Mouse (Mus musculus): ENCODE results near the gene Grip1. TPM values are rescaled to one million over a fixed set of nuclear protein-coding genes. Genes with fewer than 3 reads are reported as not detected.
A peak's percentile ranks its signal among the peaks of the same experiment; 100 is the strongest.

Grip1 gene
- polyA plus RNA-seq (2015; fragmentation: Nextera tagmentation; extraction: Ambion mirVana) = 4.7 and 4.9 TPM in 2 replicates

DNA sequence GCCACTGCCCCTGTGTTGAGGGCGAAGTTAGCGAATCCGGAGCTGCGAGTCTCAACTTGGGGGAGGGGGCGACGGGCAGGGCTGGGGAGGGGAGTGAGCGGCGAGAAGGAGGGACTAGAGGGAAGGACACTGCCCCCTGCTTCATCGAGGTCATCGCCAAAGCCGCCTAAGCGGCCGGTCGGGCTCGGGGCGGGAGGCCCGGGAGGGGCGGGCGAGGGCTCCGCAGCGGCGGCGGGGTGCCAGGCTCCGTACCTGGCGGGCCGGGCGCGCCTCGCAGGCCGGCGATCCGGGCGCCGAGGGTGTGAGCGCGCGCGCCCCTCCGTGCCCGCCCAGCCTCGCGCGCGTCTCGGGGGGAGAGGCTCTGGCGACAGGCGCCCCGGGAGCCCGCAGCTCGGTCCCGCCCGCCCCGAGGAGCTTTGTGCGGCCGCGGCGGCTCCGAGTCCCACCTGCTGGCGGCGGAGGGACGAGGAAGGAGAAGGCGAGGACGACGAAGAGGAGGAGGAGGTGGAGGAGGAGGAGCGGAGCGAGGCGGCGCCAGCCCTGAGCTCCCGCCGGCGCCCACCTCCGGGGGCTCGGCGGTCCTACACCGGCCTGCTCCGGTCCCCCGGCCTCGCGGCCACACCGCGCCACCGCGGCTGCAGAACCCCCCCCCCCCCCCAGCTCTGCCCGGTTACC is at the start of gene Grip1:
Gene Grip1, plus strand, starts transcription at position 400 of the 675 bp plus-strand sequence.
- no peaks in the 10 kb centered on the region for H3K36me3 ChIP-seq
- ATAC-seq (ENCODE audit: insufficient number of reproducible peaks, insufficient read depth, low FRiP score, low TSS enrichment, low read depth) = peak; percentile 80
- peak within 1 kb of the TSS; percentile 95 for H3K4me2 ChIP-seq
- H3K4me1 ChIP-seq = peaks cover 19% of the 10 kb centered on the region
- H3K27me3 ChIP-seq = peaks cover 8% of the 10 kb centered on the region; the same call in 1 of the 2 replicates
- H3K9ac ChIP-seq = peak within 1 kb of the TSS; percentile 85
- H3K4me3 ChIP-seq = peak within 1 kb of the TSS; percentile 81
- H3K9me3 ChIP-seq = no peaks in the 10 kb centered on the region
- peak within 1 kb of the TSS; percentile 81 for H3K27ac ChIP-seq
- WGBS = under 1% methylated on average over 64 of the region's 84 CpGs

DNA sequence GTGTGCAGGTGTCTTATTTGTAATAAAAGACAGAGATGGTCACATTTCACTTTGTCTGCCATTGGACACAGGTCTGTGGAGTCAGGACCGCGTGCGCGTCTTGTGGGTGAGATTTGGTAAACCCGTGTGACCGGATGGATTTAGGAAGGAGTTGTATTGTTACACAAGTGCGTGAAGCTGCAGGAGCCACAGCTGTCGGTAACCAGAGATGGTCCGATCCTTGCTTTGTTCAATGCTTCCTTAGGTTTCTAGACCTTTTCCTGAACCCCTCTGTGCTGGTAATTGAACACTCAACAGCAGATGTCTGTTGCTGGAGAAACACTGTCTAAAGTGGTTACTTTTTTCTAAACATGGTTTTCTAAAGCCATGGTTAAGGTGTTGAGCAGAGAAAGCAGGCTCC is 48.5 kb upstream of the Grip1 start:
- ATAC-seq (ENCODE audit: insufficient number of reproducible peaks, insufficient read depth, low FRiP score, low TSS enrichment, low read depth) = peak; percentile 20; the same call in 1 of the 2 replicates
- no peaks in the 10 kb centered on the region for H3K9me3 ChIP-seq
- no peak overlapping the region for H3K27ac ChIP-seq
- no peaks in the 10 kb centered on the region for H3K27me3 ChIP-seq
- H3K36me3 ChIP-seq = no peaks in the 10 kb centered on the region
- H3K9ac ChIP-seq = no peak overlapping the region
- WGBS = 90% methylated on average over 9 of the region's 9 CpGs
- H3K4me3 ChIP-seq = no peak overlapping the region
- H3K4me2 ChIP-seq = no peak overlapping the region
- H3K4me1 ChIP-seq = no peaks in the 10 kb centered on the region

DNA sequence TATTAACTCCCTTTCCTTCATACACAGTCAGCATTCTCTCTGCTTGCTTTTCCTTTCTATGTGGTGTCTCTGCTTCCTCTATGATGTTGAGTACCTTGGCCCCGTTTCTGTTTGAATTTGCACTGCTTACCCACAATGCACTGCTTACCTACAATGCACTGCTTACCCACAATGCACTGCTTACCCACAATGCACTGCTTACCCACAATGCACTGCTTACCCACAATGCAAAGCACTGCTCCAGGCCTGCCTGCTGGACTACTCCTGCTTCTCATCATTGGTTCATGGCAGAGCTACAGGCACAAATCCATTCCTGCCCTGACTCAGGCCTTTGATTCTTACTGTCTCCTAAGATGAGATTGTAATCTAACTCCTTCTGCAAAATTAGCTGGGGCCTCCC is 48.0 kb upstream of the Grip1 start:
- H3K4me1 ChIP-seq = no peaks in the 10 kb centered on the region
- H3K9ac ChIP-seq = no peak overlapping the region
- no peak for ATAC-seq (ENCODE audit: insufficient number of reproducible peaks, insufficient read depth, low FRiP score, low TSS enrichment, low read depth)
- H3K4me3 ChIP-seq = no peak overlapping the region
- H3K4me2 ChIP-seq = no peak overlapping the region
- H3K27ac ChIP-seq = no peak overlapping the region
- H3K9me3 ChIP-seq = no peaks in the 10 kb centered on the region
- no peaks in the 10 kb centered on the region for H3K27me3 ChIP-seq
- no peaks in the 10 kb centered on the region for H3K36me3 ChIP-seq
- WGBS = 100% methylated on average over 1 of the region's 1 CpGs

DNA sequence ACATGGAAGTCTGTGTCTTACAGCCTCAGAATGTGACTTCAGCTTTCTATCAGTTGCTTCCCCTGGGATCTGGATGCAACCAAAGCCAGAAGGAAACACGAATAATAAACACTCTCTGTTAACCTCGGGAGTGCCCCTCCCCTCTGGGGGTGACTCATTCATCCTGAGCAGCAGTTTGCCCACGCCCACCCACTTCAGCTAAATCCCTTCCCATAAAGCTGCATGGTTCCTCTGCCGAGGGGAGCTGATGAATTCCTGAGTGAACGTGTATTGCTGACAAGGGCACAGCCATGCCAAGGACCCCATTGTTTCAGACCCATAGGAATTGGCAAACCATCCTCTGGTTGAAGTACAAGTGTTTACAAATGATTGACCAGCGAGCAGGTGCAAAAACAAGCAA is 45.3 kb upstream of the Grip1 start:
- Histone ChIP-seq H3K36me3 (no peaks in the 10 kb centered on the region), H3K9me3 (no peaks in the 10 kb centered on the region), H3K9ac (no peak overlapping the region), H3K27ac (no peak overlapping the region), H3K4me1 (no peaks in the 10 kb centered on the region), H3K27me3 (no peaks in the 10 kb centered on the region), H3K4me3 (no peak overlapping the region), H3K4me2 (no peak overlapping the region)
- 43% methylated on average over 6 of the region's 6 CpGs for WGBS
- no peak for ATAC-seq (ENCODE audit: insufficient number of reproducible peaks, insufficient read depth, low FRiP score, low TSS enrichment, low read depth)

DNA sequence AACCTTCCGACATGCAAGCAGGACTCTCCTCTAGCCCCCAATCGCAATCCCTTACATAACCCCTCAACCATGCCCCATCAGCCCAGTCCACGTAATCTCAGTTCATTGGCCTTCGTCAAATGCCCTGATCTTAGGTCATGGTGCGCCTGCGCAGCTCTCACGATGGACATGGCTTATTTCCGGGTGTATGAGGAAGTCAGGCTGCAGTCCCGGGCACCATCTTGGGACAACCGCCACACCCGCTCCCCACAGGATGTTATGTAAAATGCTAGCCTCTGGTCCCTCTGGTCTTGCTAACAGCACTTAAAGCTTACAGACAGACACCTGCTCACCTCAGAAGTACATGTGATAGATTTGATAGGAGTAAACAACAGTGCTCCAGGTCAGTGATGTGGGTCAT is 40.4 kb upstream of the Grip1 start:
- Histone ChIP-seq H3K4me1 (no peaks in the 10 kb centered on the region), H3K9me3 (no peaks in the 10 kb centered on the region), H3K9ac (no peak overlapping the region), H3K36me3 (no peaks in the 10 kb centered on the region), H3K27me3 (no peaks in the 10 kb centered on the region), H3K4me2 (no peak overlapping the region), H3K4me3 (no peak overlapping the region), H3K27ac (no peak overlapping the region)
- 96% methylated on average over 11 of the region's 11 CpGs for WGBS
- ATAC-seq (ENCODE audit: insufficient number of reproducible peaks, insufficient read depth, low FRiP score, low TSS enrichment, low read depth) = no peak

DNA sequence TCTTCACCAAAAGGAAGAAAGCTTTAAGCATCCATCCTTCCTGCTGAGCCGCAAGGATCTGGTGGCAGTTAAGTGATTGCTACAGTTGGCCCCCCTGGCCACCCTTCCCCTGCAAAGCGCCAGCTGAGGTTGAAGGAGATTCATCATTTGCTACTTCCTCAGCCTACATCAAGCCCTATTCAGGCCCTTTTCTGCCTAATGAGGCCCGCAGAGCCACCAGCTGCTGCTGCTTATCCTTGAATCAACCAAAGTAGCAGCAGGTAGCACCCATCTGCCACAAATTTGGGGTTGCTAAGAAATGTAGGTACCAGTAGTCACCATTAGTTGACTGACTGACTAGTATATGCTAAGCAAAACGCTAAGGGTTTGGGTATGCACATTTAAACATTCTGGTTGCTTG is 38.5 kb upstream of the Grip1 start:
- Histone ChIP-seq H3K9ac (no peak overlapping the region), H3K27me3 (no peaks in the 10 kb centered on the region), H3K9me3 (no peaks in the 10 kb centered on the region), H3K4me1 (no peaks in the 10 kb centered on the region), H3K27ac (no peak overlapping the region), H3K36me3 (no peaks in the 10 kb centered on the region), H3K4me2 (no peak overlapping the region), H3K4me3 (no peak overlapping the region)
- no peak for ATAC-seq (ENCODE audit: insufficient number of reproducible peaks, insufficient read depth, low FRiP score, low TSS enrichment, low read depth)
- 74% methylated on average over 4 of the region's 4 CpGs for WGBS

DNA sequence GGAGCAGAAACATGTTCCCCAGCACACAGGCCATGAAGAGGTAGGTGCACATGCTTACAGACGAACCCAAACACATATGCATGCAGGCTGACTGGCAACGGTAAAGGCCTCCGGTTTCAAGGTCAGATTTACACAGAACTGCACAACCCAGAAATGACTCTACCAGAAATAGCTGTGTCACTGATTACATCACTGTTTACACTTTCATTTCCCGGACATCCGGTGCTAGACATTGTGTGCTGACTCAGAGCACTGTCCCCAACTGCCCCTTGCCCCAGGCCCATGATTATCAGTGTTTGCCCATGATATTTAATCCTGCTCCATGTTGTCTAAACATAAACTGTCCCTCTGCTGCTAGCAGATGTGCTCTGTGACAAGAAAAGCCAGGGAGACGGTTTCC is 32.2 kb upstream of the Grip1 start:
- Histone ChIP-seq H3K4me2 (no peak overlapping the region), H3K27ac (no peak overlapping the region), H3K27me3 (no peaks in the 10 kb centered on the region), H3K9me3 (no peaks in the 10 kb centered on the region), H3K4me3 (no peak overlapping the region), H3K9ac (no peak overlapping the region), H3K4me1 (no peaks in the 10 kb centered on the region), H3K36me3 (no peaks in the 10 kb centered on the region)
- WGBS = 63% methylated on average over 6 of the region's 6 CpGs
- no peak for ATAC-seq (ENCODE audit: insufficient number of reproducible peaks, insufficient read depth, low FRiP score, low TSS enrichment, low read depth)

DNA sequence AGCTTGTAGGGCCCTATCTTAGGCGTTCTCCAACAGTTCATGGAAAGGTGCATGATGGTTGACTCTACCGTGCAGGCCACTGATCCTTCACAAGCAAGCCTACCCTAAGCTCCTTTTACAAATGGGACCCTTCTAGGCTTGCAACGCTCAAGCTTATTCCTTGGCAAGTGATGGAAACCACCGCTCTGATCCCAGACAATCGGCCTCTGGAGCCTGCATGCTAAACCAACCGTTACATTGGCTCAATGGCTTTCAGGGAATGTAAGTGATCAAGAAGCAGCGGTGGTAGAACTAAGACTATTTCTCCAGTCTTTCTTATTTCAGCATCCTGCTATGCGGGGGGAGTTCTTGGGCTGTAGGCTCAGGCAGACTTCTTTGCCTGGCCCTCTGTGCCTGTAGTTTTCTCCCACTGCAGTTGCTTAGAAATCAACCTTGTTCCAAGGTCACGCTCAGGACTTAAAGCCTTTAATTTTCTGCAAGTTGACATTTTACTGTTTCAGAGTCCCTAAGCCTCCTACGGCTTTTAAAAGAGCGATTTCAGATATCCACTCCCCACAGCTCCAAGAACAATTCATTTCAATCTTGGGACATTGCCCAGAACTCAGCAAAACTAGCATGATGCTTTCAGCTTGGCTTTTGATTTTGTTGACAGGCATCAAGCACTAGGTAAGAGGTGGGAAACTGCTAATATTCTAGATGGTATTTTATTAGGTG is 29.7 kb upstream of the Grip1 start:
- ATAC-seq (ENCODE audit: insufficient number of reproducible peaks, insufficient read depth, low FRiP score, low TSS enrichment, low read depth) = no peak
- no peaks in the 10 kb centered on the region for H3K4me1 ChIP-seq

DNA sequence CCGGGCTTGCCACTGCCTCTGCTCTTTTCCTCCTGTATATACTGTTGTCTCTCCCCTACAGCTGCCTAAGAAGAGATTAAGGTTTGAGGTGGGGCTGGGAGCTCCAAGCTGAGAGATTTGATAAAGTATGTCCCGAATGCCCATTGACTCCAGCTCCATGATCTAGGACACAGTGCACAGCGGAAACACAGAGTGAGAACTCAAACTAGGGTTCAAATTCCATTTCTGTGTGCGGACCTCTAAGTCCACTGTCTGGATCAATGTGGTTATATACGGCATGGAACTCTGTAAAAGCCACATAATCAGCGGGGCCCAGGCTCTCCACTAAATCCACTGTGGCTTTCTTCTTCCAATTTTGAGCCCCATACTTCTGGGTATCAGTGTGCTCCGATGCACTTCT is 26.0 kb upstream of the Grip1 start:
- no peak overlapping the region for H3K9ac ChIP-seq
- H3K27me3 ChIP-seq = no peaks in the 10 kb centered on the region
- WGBS = 83% methylated on average over 7 of the region's 7 CpGs

More for the DNA sequence above, 29.7 kb upstream of the Grip1 start:
- H3K4me3 ChIP-seq = no peak overlapping the region
- no peaks in the 10 kb centered on the region for H3K27me3 ChIP-seq
- no peak overlapping the region for H3K27ac ChIP-seq
- no peak overlapping the region for H3K4me2 ChIP-seq
- H3K36me3 ChIP-seq = no peaks in the 10 kb centered on the region
- H3K9me3 ChIP-seq = no peaks in the 10 kb centered on the region
- H3K9ac ChIP-seq = no peak overlapping the region
- 82% methylated on average over 11 of the region's 11 CpGs for WGBS

DNA sequence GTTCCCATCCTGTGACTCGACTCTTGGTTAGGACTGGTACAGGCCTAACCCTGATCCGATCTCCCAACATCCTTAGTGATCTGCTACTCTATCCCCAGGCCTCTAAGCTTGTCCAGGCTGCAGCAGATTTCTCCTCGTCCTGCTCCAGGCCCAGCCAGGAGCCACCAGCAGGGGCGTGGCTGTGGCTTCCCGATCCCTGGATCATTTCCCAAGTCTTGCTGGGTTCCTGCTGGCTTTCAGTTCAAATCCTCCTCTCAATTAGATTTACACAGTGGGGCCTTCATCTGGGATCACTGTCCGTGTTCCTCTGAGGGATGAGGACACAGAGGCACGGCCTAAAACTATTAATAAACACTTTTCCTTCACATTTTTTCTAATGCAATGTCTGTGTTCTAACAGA is 25.5 kb upstream of the Grip1 start:
- ATAC-seq (ENCODE audit: insufficient number of reproducible peaks, insufficient read depth, low FRiP score, low TSS enrichment, low read depth) = no peak
- WGBS = 61% methylated on average over 7 of the region's 7 CpGs
- no peaks in the 10 kb centered on the region for H3K27me3 ChIP-seq
- no peaks in the 10 kb centered on the region for H3K4me1 ChIP-seq
- H3K9ac ChIP-seq = no peak overlapping the region
- no peaks in the 10 kb centered on the region for H3K36me3 ChIP-seq
- no peak overlapping the region for H3K27ac ChIP-seq
- no peak overlapping the region for H3K4me2 ChIP-seq
- no peaks in the 10 kb centered on the region for H3K9me3 ChIP-seq
- no peak overlapping the region for H3K4me3 ChIP-seq

More for the DNA sequence above, 26.0 kb upstream of the Grip1 start:
- no peak for ATAC-seq (ENCODE audit: insufficient number of reproducible peaks, insufficient read depth, low FRiP score, low TSS enrichment, low read depth)
- H3K9me3 ChIP-seq = no peaks in the 10 kb centered on the region
- H3K36me3 ChIP-seq = no peaks in the 10 kb centered on the region
- no peak overlapping the region for H3K27ac ChIP-seq
- no peaks in the 10 kb centered on the region for H3K4me1 ChIP-seq
- H3K4me2 ChIP-seq = no peak overlapping the region
- H3K4me3 ChIP-seq = no peak overlapping the region

DNA sequence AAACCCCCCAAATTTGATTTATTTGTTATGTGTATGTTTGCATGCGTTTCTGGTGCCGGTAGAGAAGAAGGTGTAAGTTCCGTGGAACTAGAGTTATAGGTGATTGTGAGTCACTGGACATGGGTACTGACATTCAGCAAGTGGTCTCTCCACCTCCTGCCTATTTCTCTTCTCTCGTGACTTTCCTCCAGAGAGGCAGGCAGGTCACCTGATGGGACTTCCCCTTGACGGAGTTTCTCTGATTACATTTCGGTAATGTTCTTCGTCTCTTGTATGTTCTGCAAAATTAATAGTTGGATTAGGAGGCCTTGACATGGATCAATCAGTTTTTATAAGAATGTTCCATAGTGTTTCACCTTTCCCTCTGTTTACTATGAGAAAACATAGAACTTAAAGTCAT is 23.4 kb upstream of the Grip1 start:
- 84% methylated on average over 7 of the region's 7 CpGs for WGBS
- H3K9me3 ChIP-seq = no peaks in the 10 kb centered on the region
- H3K4me1 ChIP-seq = no peaks in the 10 kb centered on the region
- no peak overlapping the region for H3K4me2 ChIP-seq
- no peak overlapping the region for H3K9ac ChIP-seq
- no peak for ATAC-seq (ENCODE audit: insufficient number of reproducible peaks, insufficient read depth, low FRiP score, low TSS enrichment, low read depth)
- no peaks in the 10 kb centered on the region for H3K36me3 ChIP-seq
- no peak overlapping the region for H3K27ac ChIP-seq
- H3K27me3 ChIP-seq = no peaks in the 10 kb centered on the region
- no peak overlapping the region for H3K4me3 ChIP-seq

DNA sequence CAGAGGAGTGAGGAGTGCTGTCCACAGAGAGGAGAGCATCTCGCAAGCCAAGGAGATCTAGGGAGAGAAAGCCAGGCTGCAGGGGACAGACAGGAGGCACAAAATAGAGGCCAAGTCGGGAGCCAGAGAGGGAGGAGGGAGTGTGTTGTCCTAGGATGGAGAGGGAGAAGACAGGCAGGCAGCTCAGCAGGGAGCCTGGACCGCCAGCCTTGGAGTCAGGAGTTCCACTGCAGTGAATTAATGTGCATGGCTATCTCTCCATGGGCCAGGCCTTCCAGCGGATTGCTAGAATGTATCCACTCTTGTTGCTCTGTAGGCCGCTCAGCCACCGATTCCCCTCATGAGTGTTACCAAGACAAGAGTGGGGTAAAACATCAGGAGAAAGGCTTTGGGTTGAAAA is 21.8 kb upstream of the Grip1 start:
- WGBS = 71% methylated on average over 6 of the region's 6 CpGs
- ATAC-seq (ENCODE audit: insufficient number of reproducible peaks, insufficient read depth, low FRiP score, low TSS enrichment, low read depth) = no peak
- Histone ChIP-seq H3K27me3 (no peaks in the 10 kb centered on the region), H3K27ac (no peak overlapping the region), H3K9ac (no peak overlapping the region), H3K4me1 (no peaks in the 10 kb centered on the region), H3K9me3 (no peaks in the 10 kb centered on the region), H3K4me2 (no peak overlapping the region), H3K36me3 (no peaks in the 10 kb centered on the region), H3K4me3 (no peak overlapping the region)
